Mouse (Mus musculus) hindbrain, embryonic 14.5 days (tissue): Measurements from ENCODE around the gene Slf2. TPM values are rescaled to one million over a fixed set of nuclear protein-coding genes. Genes with fewer than 3 reads are reported as not detected.

Source experiments
- ATAC-seq: fragments of 200-750 bp; cut with Nextera tagmentation; 2 replicates; pipeline ENCODE4 v1.8.0; 2017; ENCODE audit warnings: moderate number of reproducible peaks, mild to moderate bottlenecking, moderate TSS enrichment, moderate library complexity; ENCODE audit not compliant: low FRiP score
- DNase-seq: peaks from one replicate; pipeline ENCODE4 v3.0.0-alpha.2; 2015; ENCODE audit warnings: low spot score
- H3K27ac ChIP-seq: fragments of 300-500 bp; sonication (generic); 2 replicates; pipeline ENCODE4 v1.5.1; 2014; ENCODE audit warnings: mild to moderate bottlenecking, moderate library complexity
- H3K27me3 ChIP-seq: fragments of 300-500 bp; sonication (generic); 2 replicates; pipeline ENCODE4 v1.6.1; 2014; ENCODE audit warnings: mild to moderate bottlenecking, low read length, mixed read lengths; ENCODE audit not compliant: control insufficient read depth, insufficient read depth
- H3K36me3 ChIP-seq: fragments of 300-500 bp; sonication (generic); replicated peaks from 2 replicates; pipeline ENCODE4 v1.6.1; 2014; ENCODE audit not compliant: control insufficient read depth, insufficient read depth
- H3K4me1 ChIP-seq: fragments of 300-500 bp; sonication (generic); replicated peaks from 2 replicates; pipeline ENCODE4 v1.6.1; 2014; ENCODE audit warnings: antibody characterized with exemption, low read length, mixed read lengths; ENCODE audit not compliant: control insufficient read depth, insufficient read depth
- H3K4me2 ChIP-seq: fragments of 300-500 bp; sonication (generic); replicated peaks from 2 replicates; pipeline ENCODE4 v1.6.1; 2014; ENCODE audit warnings: mild to moderate bottlenecking, moderate library complexity
- H3K4me3 ChIP-seq: fragments of 300-500 bp; sonication (generic); replicated peaks from 2 replicates; pipeline ENCODE4 v1.5.1; 2014; ENCODE audit warnings: mild to moderate bottlenecking, low read length
- H3K9ac ChIP-seq: fragments of 300-500 bp; sonication (generic); 2 replicates; pipeline ENCODE4 v1.6.1; 2014
- H3K9me3 ChIP-seq: fragments of 300-500 bp; sonication (generic); 2 replicates; pipeline ENCODE4 v1.6.1; 2016; ENCODE audit warnings: low read length; ENCODE audit not compliant: control insufficient read depth
- WGBS: fragments of 180-500 bp; shearing (Covaris S2); extraction: QIAGEN DNeasy Blood & Tissue Kit; methylation state at CpG from one replicate; pipeline ENCODE4 v1.1.7; 2014; 5-methylcytosine and 5-hydroxymethylcytosine counted together
- polyA plus RNA-seq: library from polyadenylated mRNA; unstranded; fragments of >200 nt; fragmentation: Nextera tagmentation; extraction: Ambion mirVana; gene quantifications from 2 replicates; pipeline ENCODE4 v1.2.1, GENCODE M21; 2014

Slf2 gene
- polyA plus RNA-seq, 1 experiment from 2014 or later, result 34.8 TPM

DNA sequence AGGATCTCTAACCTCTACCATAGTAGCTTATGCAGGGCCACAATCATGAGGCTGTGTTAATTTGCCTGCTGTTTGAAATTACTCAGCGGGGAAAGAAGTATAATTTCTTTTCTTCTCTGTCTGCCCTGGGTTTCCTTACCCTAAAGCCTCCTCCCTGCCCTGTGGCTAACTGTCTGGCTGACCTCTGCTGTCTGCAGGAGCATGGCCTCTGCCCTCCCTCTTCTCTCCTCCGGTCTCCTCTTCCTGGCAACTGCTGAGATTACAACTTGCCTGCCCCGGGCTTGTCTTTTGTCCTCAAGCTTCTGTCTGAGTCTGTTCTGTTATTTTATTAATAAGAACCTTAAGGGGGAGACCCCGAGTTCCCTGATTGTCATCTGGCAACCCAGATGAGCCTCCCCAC is 25.6 kb upstream of the Slf2 start:
- H3K4me1 ChIP-seq, result peaks cover 15% of the 10 kb centered on the region
- H3K27me3 ChIP-seq, result no peaks in the 10 kb centered on the region
- H3K4me3 ChIP-seq, result no peak overlapping the region
- H3K36me3 ChIP-seq, result no peaks in the 10 kb centered on the region
- DNase-seq, result no peak
- H3K27ac ChIP-seq, result no peak overlapping the region
- no peak overlapping the region for H3K9ac ChIP-seq
- H3K4me2 ChIP-seq, result no peak overlapping the region
- H3K9me3 ChIP-seq, result no peaks in the 10 kb centered on the region
- no peak for ATAC-seq
- WGBS, result 26% methylated on average over 4 of the region's 4 CpGs

DNA sequence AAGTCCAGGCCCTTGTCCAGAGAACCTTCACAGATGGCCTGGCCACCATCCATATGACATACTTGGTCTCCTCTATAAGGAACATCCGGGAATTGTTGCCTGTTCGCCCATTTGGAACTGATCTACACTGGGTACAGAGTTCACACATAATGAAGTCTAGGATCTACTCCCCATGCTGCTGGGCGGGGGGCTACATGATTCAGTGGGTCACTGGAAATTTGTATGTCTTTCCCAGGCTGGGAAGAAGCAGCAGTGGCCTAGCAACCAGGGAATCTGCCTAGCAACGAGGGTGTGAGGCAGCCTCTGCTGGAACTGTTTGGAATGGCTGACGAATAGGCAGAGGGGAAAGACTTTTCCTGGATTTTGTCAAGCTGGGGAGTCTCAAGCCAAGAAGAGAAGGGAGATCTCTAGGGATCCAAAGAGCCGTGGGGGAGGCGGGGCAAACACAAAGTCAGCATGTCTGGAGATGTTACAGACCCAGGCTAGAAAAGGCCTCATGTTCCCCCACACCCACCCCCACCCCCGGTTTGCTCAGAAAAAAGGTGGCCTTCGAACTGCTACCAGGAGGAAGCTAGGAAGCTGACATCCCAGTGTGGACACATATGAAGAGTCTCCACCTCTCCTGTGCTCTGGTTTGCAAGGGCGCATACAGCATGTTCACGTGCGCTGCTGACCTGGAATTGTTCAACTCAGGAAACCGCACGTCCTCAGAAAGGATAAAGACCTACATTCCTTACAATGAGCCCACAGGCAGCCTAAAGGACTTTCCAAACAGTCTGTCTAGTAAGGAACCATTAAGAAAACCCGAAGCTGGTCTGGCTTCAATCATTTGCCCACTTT is 22.9 kb upstream of the Slf2 start:
- no peaks in the 10 kb centered on the region for H3K36me3 ChIP-seq
- DNase-seq (no peak), ATAC-seq (no peak; the same call in 1 of the 2 replicates)
- WGBS, result 45% methylated on average over 15 of the region's 15 CpGs
- peaks cover 10% of the 10 kb centered on the region; the same call in 1 of the 2 replicates for H3K4me1 ChIP-seq
- no peaks in the 10 kb centered on the region for H3K9me3 ChIP-seq
- H3K27me3 ChIP-seq, result no peaks in the 10 kb centered on the region
- no peak overlapping the region for H3K4me2 ChIP-seq
- no peak overlapping the region for H3K4me3 ChIP-seq
- no peak overlapping the region for H3K27ac ChIP-seq
- no peak overlapping the region for H3K9ac ChIP-seq

DNA sequence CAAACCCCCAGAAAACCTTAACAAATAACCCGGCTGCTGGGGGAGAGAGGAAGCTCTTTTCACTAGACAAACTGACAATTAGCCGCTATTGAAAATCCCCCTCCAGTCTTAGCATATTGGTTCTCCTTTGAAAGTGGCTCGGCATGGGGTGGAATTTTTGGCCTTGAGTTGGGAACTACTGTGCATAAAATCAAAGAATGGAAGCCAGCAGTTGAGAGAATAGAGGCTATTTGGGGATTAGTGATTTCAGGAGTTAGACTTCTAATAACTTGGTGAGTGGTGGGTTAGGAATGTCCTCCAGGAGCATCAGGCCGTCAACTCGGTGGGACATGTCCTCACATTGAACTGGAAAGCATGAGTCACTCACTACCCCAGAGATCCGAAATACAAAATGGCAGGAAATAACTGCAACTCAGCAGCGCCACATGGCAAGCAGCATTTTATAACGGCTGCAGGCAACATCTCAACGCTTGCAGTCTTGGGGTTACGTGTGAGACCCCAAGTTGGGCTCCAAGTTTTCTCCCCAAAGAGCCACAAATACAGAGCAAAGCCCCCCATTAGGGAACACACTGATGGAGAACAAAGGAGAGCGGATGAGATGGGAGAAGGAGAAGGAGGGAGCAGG is 22.0 kb upstream of the Slf2 start:
- no peaks in the 10 kb centered on the region for H3K9me3 ChIP-seq
- WGBS, result 56% methylated on average over 11 of the region's 11 CpGs
- no peak overlapping the region for H3K27ac ChIP-seq
- H3K4me2 ChIP-seq, result no peak overlapping the region
- H3K36me3 ChIP-seq, result no peaks in the 10 kb centered on the region
- H3K27me3 ChIP-seq, result no peaks in the 10 kb centered on the region
- no peak overlapping the region for H3K9ac ChIP-seq
- ATAC-seq (no peak), DNase-seq (no peak)
- peaks cover 10% of the 10 kb centered on the region; the same call in 1 of the 2 replicates for H3K4me1 ChIP-seq
- no peak overlapping the region for H3K4me3 ChIP-seq

DNA sequence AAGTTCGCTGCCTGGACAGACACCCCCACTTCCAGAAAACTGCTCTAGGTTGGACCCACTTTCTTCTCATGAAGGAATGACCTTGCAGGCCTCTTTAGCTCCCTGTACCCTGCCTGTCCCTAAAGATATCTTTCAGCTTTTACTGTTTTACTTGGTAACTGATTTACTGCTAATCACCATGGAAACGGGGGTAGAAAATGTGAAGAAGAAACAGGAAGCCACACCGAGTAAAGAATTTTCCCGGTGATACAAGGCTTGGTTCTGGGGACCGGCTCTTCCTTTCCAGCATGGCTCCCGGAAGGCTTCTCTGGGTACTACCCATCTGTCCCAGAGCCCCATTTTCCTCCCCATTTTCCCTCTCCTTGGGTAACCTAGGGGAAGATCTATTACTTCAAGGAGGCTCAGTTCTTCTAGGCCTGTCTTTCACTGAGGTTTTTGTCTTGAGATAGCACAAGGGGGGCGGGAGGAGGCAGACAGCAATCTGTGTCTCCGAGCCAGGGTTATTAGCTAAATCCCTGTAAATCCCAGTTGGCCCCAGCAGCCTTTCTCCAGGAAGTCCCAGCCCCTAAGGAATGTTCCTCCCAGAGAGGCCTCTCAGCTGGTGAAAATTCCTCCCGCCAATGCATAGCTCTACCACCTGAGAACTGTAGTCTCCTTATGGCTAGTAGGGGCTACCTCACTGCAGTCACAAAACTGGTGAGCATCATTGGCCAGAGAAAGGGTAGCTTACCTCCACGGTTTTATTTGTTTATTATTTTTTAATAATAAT is 16.3 kb upstream of the Slf2 start:
- no peak for ATAC-seq
- H3K27ac ChIP-seq, result no peak overlapping the region

DNA sequence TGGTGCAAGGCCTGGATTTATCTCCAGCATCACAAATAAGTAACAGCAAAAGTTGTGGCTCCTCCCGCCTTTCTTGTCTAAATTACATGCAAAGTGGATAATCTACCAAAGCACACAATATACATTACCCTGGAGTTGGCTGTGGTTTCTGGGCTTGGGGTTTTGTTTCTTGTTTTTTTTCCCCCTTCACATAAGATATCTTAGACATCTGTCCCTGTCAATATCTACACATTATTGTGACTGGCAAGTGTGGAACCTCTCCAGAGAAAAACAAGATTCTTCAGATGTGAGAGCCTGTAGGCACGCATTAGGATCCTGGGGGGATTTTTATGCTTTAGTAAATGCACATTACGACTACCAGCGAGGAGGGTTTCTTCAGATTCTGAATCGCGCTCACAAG is 12.8 kb upstream of the Slf2 start:
- no peak overlapping the region for H3K9ac ChIP-seq
- 87% methylated on average over 6 of the region's 6 CpGs for WGBS
- no peaks in the 10 kb centered on the region for H3K4me1 ChIP-seq
- H3K4me2 ChIP-seq, result no peak overlapping the region
- no peak for DNase-seq
- H3K4me3 ChIP-seq, result no peak overlapping the region
- ATAC-seq, result no peak
- H3K27ac ChIP-seq, result no peak overlapping the region
- H3K36me3 ChIP-seq, result no peaks in the 10 kb centered on the region
- H3K27me3 ChIP-seq, result no peaks in the 10 kb centered on the region
- no peaks in the 10 kb centered on the region for H3K9me3 ChIP-seq

More for the DNA sequence above, 16.3 kb upstream of the Slf2 start:
- Histone ChIP-seq H3K9me3 (no peaks in the 10 kb centered on the region), H3K9ac (no peak overlapping the region), H3K27me3 (no peaks in the 10 kb centered on the region), H3K4me1 (no peaks in the 10 kb centered on the region), H3K4me3 (no peak overlapping the region), H3K36me3 (no peaks in the 10 kb centered on the region), H3K4me2 (no peak overlapping the region)
- no peak for DNase-seq
- WGBS, result 68% methylated on average over 10 of the region's 10 CpGs

DNA sequence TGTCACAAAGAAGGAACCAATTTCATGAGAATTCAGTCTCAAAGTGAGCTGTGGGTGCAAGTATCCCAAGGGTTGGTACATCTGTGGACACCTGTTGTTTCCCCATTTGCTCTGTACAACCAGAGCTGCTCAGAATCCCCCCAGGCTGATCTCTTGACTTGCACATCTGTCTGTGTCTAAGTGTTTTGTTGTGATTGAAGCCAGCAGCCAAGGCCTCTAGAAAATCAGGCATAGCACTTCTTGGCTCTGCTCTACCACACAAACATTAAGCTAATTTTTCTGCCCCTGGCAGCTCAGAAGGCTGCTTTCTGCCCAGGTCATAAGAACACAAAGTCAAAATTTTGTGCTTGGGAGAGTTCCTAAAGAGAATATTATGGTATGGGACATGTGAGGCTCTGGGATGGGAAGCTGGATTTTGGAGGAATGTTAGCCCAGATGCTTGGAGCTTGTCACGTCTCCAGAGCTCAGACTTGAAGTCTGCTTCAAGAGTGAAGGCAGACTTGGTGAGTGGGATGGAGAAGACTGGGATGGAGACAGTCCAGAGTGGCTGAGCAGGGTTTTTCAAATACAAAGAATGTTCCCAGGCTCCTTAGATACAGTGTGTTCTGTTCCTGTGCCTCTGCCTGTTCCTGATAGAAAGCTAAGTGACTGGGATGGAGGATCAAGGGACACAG is 9.3 kb upstream of the Slf2 start:
- Histone ChIP-seq H3K36me3 (no peaks in the 10 kb centered on the region), H3K27me3 (no peaks in the 10 kb centered on the region), H3K27ac (no peak overlapping the region), H3K4me1 (no peaks in the 10 kb centered on the region), H3K4me3 (no peak overlapping the region), H3K9me3 (no peaks in the 10 kb centered on the region), H3K4me2 (no peak overlapping the region), H3K9ac (no peak overlapping the region)
- 74% methylated on average over 1 of the region's 1 CpGs for WGBS
- DNase-seq (no peak), ATAC-seq (no peak)

DNA sequence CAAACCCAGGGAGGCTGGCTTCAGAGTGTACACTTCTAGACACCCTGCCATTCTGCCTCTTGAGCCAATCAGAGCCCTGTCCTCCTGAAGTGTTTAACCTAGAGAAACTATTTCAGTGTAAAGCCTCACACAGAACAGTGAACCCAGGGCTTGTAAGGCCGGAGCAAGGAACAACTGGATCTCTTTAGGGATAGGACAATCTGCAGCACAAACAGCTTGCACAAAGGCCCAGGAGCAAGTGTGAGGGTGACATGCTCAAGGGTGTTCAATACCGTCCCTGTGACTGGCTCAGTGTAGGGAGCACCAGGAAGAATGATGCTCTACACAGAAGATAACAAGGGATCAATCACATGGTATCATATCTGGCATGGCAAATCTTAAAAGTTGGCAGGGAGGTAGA is 8.4 kb upstream of the Slf2 start:
- no peak overlapping the region for H3K9ac ChIP-seq
- DNase-seq (no peak), ATAC-seq (no peak)
- no peaks in the 10 kb centered on the region for H3K4me1 ChIP-seq
- no peaks in the 10 kb centered on the region for H3K9me3 ChIP-seq
- H3K27me3 ChIP-seq, result no peaks in the 10 kb centered on the region
- no peak overlapping the region for H3K4me3 ChIP-seq
- 85% methylated on average over 2 of the region's 2 CpGs for WGBS
- H3K27ac ChIP-seq, result no peak overlapping the region
- H3K4me2 ChIP-seq, result no peak overlapping the region
- no peaks in the 10 kb centered on the region for H3K36me3 ChIP-seq

DNA sequence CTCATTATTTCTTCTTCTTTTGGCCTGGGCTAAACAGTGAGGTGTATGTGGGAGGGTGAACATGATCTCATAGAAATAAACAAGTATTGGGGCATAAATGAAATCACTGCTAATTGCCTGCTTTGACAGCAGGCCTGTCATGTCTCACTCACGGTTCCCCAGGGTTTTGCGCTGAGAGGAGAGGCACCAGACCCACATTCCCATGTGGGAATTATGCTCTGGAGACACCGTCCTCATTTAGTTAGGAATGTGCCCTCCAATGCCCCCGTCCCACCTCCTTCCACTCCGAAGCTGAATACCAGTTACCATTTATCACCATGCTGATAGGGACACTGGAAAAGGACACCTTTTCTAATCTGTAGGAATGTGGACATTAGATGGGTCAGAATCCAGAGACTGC is 6.3 kb upstream of the Slf2 start:
- no peak for DNase-seq
- no peak for ATAC-seq
- WGBS, result 81% methylated on average over 5 of the region's 5 CpGs

DNA sequence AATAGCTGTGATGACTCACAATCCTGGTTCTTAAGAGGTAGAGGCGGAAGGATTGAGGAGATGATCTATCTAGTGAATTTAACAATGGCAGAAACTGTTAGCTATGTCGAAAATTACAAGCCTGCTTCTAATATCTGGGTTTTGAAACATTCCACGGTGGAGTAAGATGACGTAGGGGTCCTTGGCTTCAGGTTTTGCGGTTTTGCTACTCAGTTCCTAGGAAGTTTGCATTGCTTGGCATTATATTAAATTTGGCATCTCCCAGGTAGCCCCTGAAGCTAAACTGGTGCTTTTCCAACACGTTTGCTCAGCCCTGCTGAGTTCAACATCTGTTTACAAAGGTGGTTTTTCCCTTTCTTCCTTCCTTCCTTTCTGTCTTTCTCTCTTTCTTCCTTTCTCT is 4.2 kb upstream of the Slf2 start:
- Histone ChIP-seq H3K4me2 (no peak overlapping the region), H3K4me1 (peaks cover 5% of the 10 kb centered on the region; the same call in 1 of the 2 replicates), H3K9me3 (no peaks in the 10 kb centered on the region), H3K27ac (no peak overlapping the region), H3K27me3 (no peaks in the 10 kb centered on the region), H3K36me3 (no peaks in the 10 kb centered on the region), H3K4me3 (no peak overlapping the region), H3K9ac (no peak overlapping the region)
- DNase-seq, result no peak
- ATAC-seq, result no peak
- WGBS, result 77% methylated on average over 6 of the region's 6 CpGs

More for the DNA sequence above, 6.3 kb upstream of the Slf2 start:
- no peak overlapping the region for H3K9ac ChIP-seq
- no peaks in the 10 kb centered on the region for H3K27me3 ChIP-seq
- no peak overlapping the region for H3K4me3 ChIP-seq
- no peak overlapping the region for H3K27ac ChIP-seq
- H3K4me1 ChIP-seq, result no peaks in the 10 kb centered on the region
- H3K4me2 ChIP-seq, result no peak overlapping the region
- no peaks in the 10 kb centered on the region for H3K9me3 ChIP-seq
- no peaks in the 10 kb centered on the region for H3K36me3 ChIP-seq
